Mouse (Mus musculus) limb, embryonic 12.5 days (tissue): Measurements from ENCODE around the gene Gm867. TPM values are rescaled to one million over a fixed set of nuclear protein-coding genes. Genes with fewer than 3 reads are reported as not detected.

Experiments used
- ATAC-seq: fragments of 200-750 bp; cut with Nextera tagmentation; 2 replicates; pipeline ENCODE4 v1.8.0; 2017; ENCODE audit warnings: low read depth, moderate TSS enrichment; ENCODE audit not compliant: insufficient number of reproducible peaks, insufficient read depth, low FRiP score, low TSS enrichment
- H3K27ac ChIP-seq: fragments of 300-500 bp; sonication (generic); 2 replicates; pipeline ENCODE4 v1.5.1; 2016; ENCODE audit warnings: mild to moderate bottlenecking, moderate library complexity
- H3K27me3 ChIP-seq: fragments of 300-500 bp; sonication (generic); 2 replicates; pipeline ENCODE4 v1.6.1; 2016; ENCODE audit warnings: mild to moderate bottlenecking, moderate library complexity
- H3K36me3 ChIP-seq: fragments of 300-500 bp; sonication (generic); 2 replicates; pipeline ENCODE4 v1.6.1; 2016; ENCODE audit warnings: mild to moderate bottlenecking, moderate library complexity
- H3K4me1 ChIP-seq: fragments of 300-500 bp; sonication (generic); replicated peaks from 2 replicates; pipeline ENCODE4 v1.6.1; 2016
- H3K4me2 ChIP-seq: fragments of 300-500 bp; sonication (generic); 2 replicates; pipeline ENCODE4 v1.6.1; 2016; ENCODE audit warnings: mild to moderate bottlenecking, moderate library complexity
- H3K4me3 ChIP-seq: fragments of 300-500 bp; sonication (generic); replicated peaks from 2 replicates; pipeline ENCODE4 v1.5.1; 2016; ENCODE audit warnings: mild to moderate bottlenecking
- H3K9ac ChIP-seq: fragments of 300-500 bp; sonication (generic); replicated peaks from 2 replicates; pipeline ENCODE4 v1.6.1; 2016; ENCODE audit warnings: mild to moderate bottlenecking, moderate library complexity
- H3K9me3 ChIP-seq: fragments of 300-500 bp; sonication (generic); 2 replicates; pipeline ENCODE4 v1.6.1; 2016; ENCODE audit warnings: mild to moderate bottlenecking, moderate library complexity
- WGBS: fragments of 180-500 bp; shearing (Covaris S2); methylation state at CpG from one replicate; pipeline ENCODE4 v1.1.7; 2016; 5-methylcytosine and 5-hydroxymethylcytosine counted together
- polyA plus RNA-seq: library from polyadenylated mRNA; unstranded; fragments of >200 nt; fragmentation: Nextera tagmentation; extraction: Ambion mirVana; gene quantifications from 2 replicates; pipeline ENCODE4 v1.2.1, GENCODE M21; 2016

Gene Gm867
- polyA plus RNA-seq, 1 experiment from 2014 or later: 0.50 TPM

- Histone ChIP-seq H3K4me2 (no peak overlapping the region), H3K27me3 (no peaks in the 10 kb centered on the region), H3K4me3 (no peak overlapping the region), H3K9me3 (no peaks in the 10 kb centered on the region), H3K36me3 (peaks cover 11% of the 10 kb centered on the region), H3K9ac (no peak overlapping the region), H3K4me1 (peaks cover 20% of the 10 kb centered on the region), H3K27ac (no peak overlapping the region)
- no peak for ATAC-seq
- 51% methylated on average over 8 of the region's 8 CpGs for WGBS
Measured at GRCm38 (mm10) chr10:75889406-75890153, 50.9 kb downstream of the Gm867 start.

Other genes with a start within 250 kb of the Gm867 start
- 27.2 and 29.3 TPM in 2 replicates for gene Cabin1, start 176.3 kb downstream of the Gm867 start, polyA plus RNA-seq
- gene Ddt, start 167.3 kb downstream of the Gm867 start, polyA plus RNA-seq: 104 and 112 TPM in 2 replicates
- 0.35 TPM in 1 of 2 replicates, not detected in the other for gene Gm20441, start 159.7 kb downstream of the Gm867 start, polyA plus RNA-seq
- 9.2 and 9.4 TPM in 2 replicates for gene Gstt3, start 159.3 kb downstream of the Gm867 start, polyA plus RNA-seq
- 9.2 and 9.8 TPM in 2 replicates for gene Gstt1, start 142.1 kb downstream of the Gm867 start, polyA plus RNA-seq
- gene Gstt4, start 118.1 kb downstream of the Gm867 start, polyA plus RNA-seq: not detected in 2 replicates
- gene Gstt2, start 103.2 kb downstream of the Gm867 start, polyA plus RNA-seq: 9.7 and 11.1 TPM in 2 replicates
- gene Mif, start 80.4 kb downstream of the Gm867 start, polyA plus RNA-seq: 1,855 and 1,928 TPM in 2 replicates
- gene Derl3, start 47.3 kb downstream of the Gm867 start, polyA plus RNA-seq: 3.5 and 3.9 TPM in 2 replicates
- gene Smarcb1, start 19.1 kb downstream of the Gm867 start, polyA plus RNA-seq: 252 and 264 TPM in 2 replicates
- gene Chchd10, start 7.5 kb downstream of the Gm867 start, polyA plus RNA-seq: 5.5 and 8.0 TPM in 2 replicates
- 96.8 and 107 TPM in 2 replicates for gene Mmp11, start 4.2 kb downstream of the Gm867 start, polyA plus RNA-seq
- 0.50 and 0.71 TPM in 2 replicates for gene Vpreb3, start 2.4 kb upstream of the Gm867 start, polyA plus RNA-seq
- gene Gm5134, start 13.8 kb upstream of the Gm867 start, polyA plus RNA-seq: not detected in 2 replicates
- 28.5 and 35.2 TPM in 2 replicates for gene Zfp280b, start 92.0 kb upstream of the Gm867 start, polyA plus RNA-seq
- not detected in 2 replicates for gene Slc5a4b, start 170.3 kb upstream of the Gm867 start, polyA plus RNA-seq
- gene Slc5a4a, start 206.8 kb upstream of the Gm867 start, polyA plus RNA-seq: not detected in 2 replicates